Mouse (Mus musculus) Muller cell, postnatal 12 days (primary cell): ENCODE data around the gene Casd1.
"Not testable (repeated sequence)": the region's sequence is repeated elsewhere in the genome, so short reads cannot be mapped to it uniquely, and the experiment has no call there.

Experiments
- DNase-seq: peaks from one replicate; pipeline ENCODE4 v3.0.0-alpha.2; 2015; ENCODE audit errors: inconsistent ontology term

The Casd1 gene

GRCm38 (mm10) chr6:4612431-4612830 lies 11.8 kb downstream of the Casd1 start:
- DNase-seq, result no peak

- no peak for DNase-seq
Measured at GRCm38 (mm10) chr6:4617911-4618310, 17.3 kb downstream of the Casd1 start.

GRCm38 (mm10) chr6:4631464-4631863 lies 30.8 kb downstream of the Casd1 start:
- DNase-seq, result no peak

GRCm38 (mm10) chr6:4633189-4633588 lies 32.5 kb downstream of the Casd1 start:
- peak; percentile 65 for DNase-seq

- DNase-seq, result no peak
Measured at GRCm38 (mm10) chr6:4634804-4635203, 34.2 kb downstream of the Casd1 start.

GRCm38 (mm10) chr6:4642068-4642467 lies 41.4 kb downstream of the Casd1 start:
- DNase-seq, result no peak

- no peak for DNase-seq
Measured at GRCm38 (mm10) chr6:4647351-4647750, 46.7 kb downstream of the Casd1 start.

- no peak for DNase-seq
Measured at GRCm38 (mm10) chr6:4652596-4653134, 52.0 kb downstream of the Casd1 start.

GRCm38 (mm10) chr6:4653741-4654140 lies 53.1 kb downstream of the Casd1 start:
- not testable (repeated sequence) for DNase-seq

GRCm38 (mm10) chr6:4655466-4655865 lies 54.8 kb downstream of the Casd1 start:
- DNase-seq, result no peak

- DNase-seq, result no peak
Measured at GRCm38 (mm10) chr6:4655924-4656323, 55.3 kb downstream of the Casd1 start.

- DNase-seq, result no peak
Measured at GRCm38 (mm10) chr6:4658861-4659260, 58.2 kb downstream of the Casd1 start.

- no peak for DNase-seq
Measured at GRCm38 (mm10) chr6:4663516-4663915, 62.9 kb downstream of the Casd1 start.

- no peak for DNase-seq
Measured at GRCm38 (mm10) chr6:4664313-4664712, 63.7 kb downstream of the Casd1 start.

- DNase-seq, result no peak
Measured at GRCm38 (mm10) chr6:4665154-4665553, 64.5 kb downstream of the Casd1 start.

- DNase-seq, result peak; percentile 91
Measured at GRCm38 (mm10) chr6:4677356-4677761, 76.7 kb downstream of the Casd1 start.

- DNase-seq, result no peak
Measured at GRCm38 (mm10) chr6:4679981-4680380, 79.3 kb downstream of the Casd1 start.

GRCm38 (mm10) chr6:4680576-4680975 lies 79.9 kb downstream of the Casd1 start:
- DNase-seq, result no peak

GRCm38 (mm10) chr6:4684706-4685340 lies 84.2 kb downstream of the Casd1 start:
- DNase-seq, result no peak

GRCm38 (mm10) chr6:4690438-4690837 lies 89.8 kb downstream of the Casd1 start:
- no peak for DNase-seq
